Mouse (Mus musculus) Patski (cell line): ENCODE data around the gene Prl8a6. TPM values are rescaled to one million over a fixed set of nuclear protein-coding genes. Genes with fewer than 3 reads are reported as not detected.

Source experiments
- ATAC-seq: fragments of 100-300 bp; one replicate; pipeline ENCODE4 v1.8.0; 2021
- CTCF ChIA-PET: fragments of 350-600 bp; sonication (Branson Sonifier 250); formaldehyde crosslinking; loops from one replicate; lab custom pipeline; 2022; ENCODE audit warnings: inconsistent platforms; lab: Charles Lee
- POLR2A ChIA-PET: fragments of 350-600 bp; sonication (Branson Sonifier 250); formaldehyde crosslinking; loops from one replicate; lab custom pipeline; 2022; ENCODE audit warnings: antibody characterized with exemption, inconsistent platforms; lab: Charles Lee
- DNase-seq: peaks from one replicate; pipeline ENCODE4 v3.0.0-alpha.2; 2011; ENCODE audit warnings: low read depth, low spot score
- H3K27me3 ChIP-seq: fragments of 371-371 bp; one replicate; pipeline ENCODE4 v1.5.1; 2021
- CTCF ChIP-seq: fragments of 100-300 bp; IDR thresholded peaks from one replicate; pipeline ENCODE4 v1.5.1; 2021
- in situ Hi-C: fragments of 300-500 bp; cut with MboI; formaldehyde crosslinking; loops from 3 replicates; pipeline ENCODE4 v1.11.1; 2018; ENCODE audit warnings: low pct_unique_long_range_greater_than_20kb, mixed read lengths
- polyA plus RNA-seq: library from polyadenylated mRNA; unstranded; gene quantifications from one replicate; pipeline ENCODE4 v1.2.3, GENCODE M21; 2021

Prl8a6 gene
- not detected for polyA plus RNA-seq

GRCm38 (mm10) chr13:27438588-27438987, at the start of gene Prl8a6:
Prl8a6 (minus strand) TSS chr13:27438688.
- ATAC-seq (no peak), DNase-seq (no peak)
- CTCF ChIA-PET = no interaction called here
- peaks cover 4% of the 10 kb centered on the region for H3K27me3 ChIP-seq
- no peak for TF ChIP-seq CTCF
- in situ Hi-C loops = no loop called here
- POLR2A ChIA-PET = no interaction called here

GRCm38 (mm10) chr13:27433159-27433558, 5.3 kb downstream of the Prl8a6 start:
- H3K27me3 ChIP-seq = peaks cover 4% of the 10 kb centered on the region
- no peak for TF ChIP-seq CTCF
- ChIA-PET POLR2A (no interaction called here), CTCF (no interaction called here)
- in situ Hi-C loops = no loop called here
- ATAC-seq = no peak
- DNase-seq = no peak

- ChIA-PET CTCF (no interaction called here), POLR2A (no interaction called here)
- in situ Hi-C loops = no loop called here
- TF ChIP-seq CTCF = no peak
- no peak for DNase-seq
- ATAC-seq = no peak
- H3K27me3 ChIP-seq = no peaks in the 10 kb centered on the region
Observed at GRCm38 (mm10) chr13:27413640-27414039, 24.8 kb downstream of the Prl8a6 start.

- DNase-seq = no peak
- ChIA-PET CTCF (no interaction called here), POLR2A (no interaction called here)
- in situ Hi-C loops = no loop called here
- no peak for ATAC-seq
- H3K27me3 ChIP-seq = no peaks in the 10 kb centered on the region
- no peak for TF ChIP-seq CTCF
Observed at GRCm38 (mm10) chr13:27399061-27399724, 39.3 kb downstream of the Prl8a6 start.

GRCm38 (mm10) chr13:27390746-27391145, 47.7 kb downstream of the Prl8a6 start, which contains the start of gene Prl2b1:
Prl2b1 (minus strand) TSS chr13:27390846.
- in situ Hi-C loops = no loop called here
- ATAC-seq (no peak), DNase-seq (no peak)
- no peak for TF ChIP-seq CTCF
- ChIA-PET POLR2A (no interaction called here), CTCF (no interaction called here)
- no peaks in the 10 kb centered on the region for H3K27me3 ChIP-seq

Other genes with a start within 250 kb of the Prl8a6 start
- not detected for gene Prl3c1, start 242.0 kb downstream of the Prl8a6 start, polyA plus RNA-seq
- not detected for gene Prl3b1, start 196.8 kb downstream of the Prl8a6 start, polyA plus RNA-seq
- not detected for gene Prl3a1, start 179.3 kb downstream of the Prl8a6 start, polyA plus RNA-seq
- gene Prl6a1, start 126.1 kb downstream of the Prl8a6 start, polyA plus RNA-seq = not detected
- not detected for gene Prl8a2, start 93.0 kb downstream of the Prl8a6 start, polyA plus RNA-seq
- gene Prl2b1, start 47.8 kb downstream of the Prl8a6 start, polyA plus RNA-seq = not detected
- not detected for gene Prl8a8, start 74.5 kb upstream of the Prl8a6 start, polyA plus RNA-seq
- not detected for gene Prl8a9, start 125.9 kb upstream of the Prl8a6 start, polyA plus RNA-seq
- gene Prl8a1, start 143.5 kb upstream of the Prl8a6 start, polyA plus RNA-seq = not detected
- not detected for gene Prl7b1, start 171.9 kb upstream of the Prl8a6 start, polyA plus RNA-seq
- gene Prl7a1, start 203.8 kb upstream of the Prl8a6 start, polyA plus RNA-seq = 0.31 TPM
- 0.13 TPM for gene Prl7a2, start 229.3 kb upstream of the Prl8a6 start, polyA plus RNA-seq